21 mouse cellular contexts compared by ENCODE assay signal in genomic region chr10:26895726-26896125, GRCm38 (mm10).
DNase-seq lines count a peak whose midpoint lies in the region; ATAC-seq and TF ChIP-seq lines count a peak whose summit lies in the region.
"Had no signal": no experiment of that assay in that cellular context is flagged by ENCODE, and none has a peak within 500 bp of the region (broad histone marks: within the 10 kb centered on the region; RNA-seq: fewer than 3 reads in every experiment).

No protein-coding gene starts in this region.

- TF ChIP-seq EP300 in CH12.LX (IDR thresholded peaks at IDR 0.05; ENCODE audit: low read length), result no peak
- no peak for TF ChIP-seq EP300 in heart, adult 2 months (IDR thresholded peaks at IDR 0.05; ENCODE audit: insufficient read depth, low read depth, low read length)

- ATAC-seq in megakaryocyte, adult 5-6 weeks (ENCODE audit: poor library complexity, severe bottlenecking), result 0 out of 2 replicates have a peak, but pooled peaks have one; percentile 27
- ATAC-seq: activated CD4-positive, CD25-positive, alpha-beta regulatory T cell, adult 4 months; hindbrain, postnatal 0 days had no signal

- TF ChIP-seq POLR2A in CH12.LX (IDR thresholded peaks at IDR 0.05; ENCODE audit: low read depth, low read length), result no peak
- TF ChIP-seq POLR2A in bone marrow macrophage, adult 2 months (IDR thresholded peaks at IDR 0.05; ENCODE audit: borderline replicate concordance, low read depth, low read length), result no peak
- no peak for TF ChIP-seq POLR2A in heart, adult 2 months (IDR thresholded peaks at IDR 0.05; ENCODE audit: insufficient read depth, low read depth, low read length)

- WGBS in heart, adult 2 months, result 76% methylated on average over 6 of the region's 6 CpGs

- no peaks in the 10 kb centered on the region for H3K36me3 ChIP-seq in CH12.LX (replicated peaks in 1 of 2; ENCODE audit: control insufficient read depth in 1 of 2, insufficient read depth in 1 of 2, low read length in 1 of 2)
- no peaks in the 10 kb centered on the region; the same call in 1 of the 2 replicates for H3K36me3 ChIP-seq in heart, adult 2 months (ENCODE audit: control insufficient read depth, insufficient read depth, low read length)
- H3K36me3 ChIP-seq: embryonic facial prominence, embryonic 12.5 days; forebrain, embryonic 12.5 days; hindbrain, embryonic 13.5 days had no signal

- H3K9ac ChIP-seq in CH12.LX (ENCODE audit: insufficient read depth, low read depth), result no peak overlapping the region
- H3K9ac ChIP-seq in heart, adult 2 months (ENCODE audit: low read depth, low read length), result no peak overlapping the region
- H3K9ac ChIP-seq: embryonic facial prominence, embryonic 12.5 days; forebrain, embryonic 12.5 days; heart, embryonic 13.5 days; hindbrain, embryonic 13.5 days had no signal

- TF ChIP-seq CTCF in CH12.LX (conservative IDR thresholded peaks at IDR 0.05 in 1 of 2, IDR thresholded peaks at IDR 0.05 in 1 of 2; ENCODE audit: low read depth in 2 of 2, low read length in 2 of 2), result no peak
- TF ChIP-seq CTCF in bone marrow macrophage, adult 2 months (IDR thresholded peaks at IDR 0.05; ENCODE audit: low read depth, low read length), result no peak
- TF ChIP-seq CTCF in heart, adult 2 months (IDR thresholded peaks at IDR 0.05), result no peak
- no peak for TF ChIP-seq CTCF in gastrocnemius, adult 2 months (IDR thresholded peaks at IDR 0.05)

- H3K79me2 ChIP-seq in CH12.LX (replicated peaks; ENCODE audit: control insufficient read depth, extremely low read depth, insufficient read depth, poor library complexity, severe bottlenecking), result no peaks in the 10 kb centered on the region
- no peaks in the 10 kb centered on the region for H3K79me2 ChIP-seq in heart, adult 2 months (replicated peaks; ENCODE audit: control insufficient read depth, insufficient read depth, low read length)

- DNase-seq in 3T3-L1 (ENCODE audit: low read depth, low spot score) (peak; percentile 74), CH12.LX (ENCODE audit: extremely low read depth) (peak; percentile 14)
- no peak for DNase-seq in heart, adult 2 months
- DNase-seq in kidney, postnatal 10 days, result no peak
- DNase-seq in gastrocnemius, adult 2 months, result no peak
- DNase-seq in left cerebral cortex, adult 9 months (ENCODE audit: low spot score in 2 of 2), result no peak
- DNase-seq: adrenal gland, postnatal 14 days; cerebellum, adult 2 months; cerebellum, postnatal 25 days; gastrocnemius, postnatal 10 days; heart, postnatal 4 days; kidney, adult 11 months; kidney, adult 9 months had no signal

- no peak overlapping the region for H3K27ac ChIP-seq in CH12.LX (ENCODE audit: insufficient read depth, low read depth)
- H3K27ac ChIP-seq in bone marrow macrophage, adult 2 months (ENCODE audit: insufficient read depth, low read depth, low read length), result peak overlapping the region; percentile 34; the same call in 1 of the 2 replicates
- no peak overlapping the region for H3K27ac ChIP-seq in heart, adult 2 months
- no peak overlapping the region for H3K27ac ChIP-seq in gastrocnemius, adult 2 months
- H3K27ac ChIP-seq: embryonic facial prominence, embryonic 12.5 days; forebrain, embryonic 12.5 days; heart, embryonic 13.5 days; hindbrain, embryonic 13.5 days; hindbrain, postnatal 0 days had no signal

- intact Hi-C loops in heart, adult 2 months (cut with DNase I), result no loop called here
- intact Hi-C loops in gastrocnemius, adult 2 months (cut with DNase I), result loop anchor here (10.0 kb wide), 1 partner anchor 401 kb away; no protein-coding TSS in a partner anchor

- no peak overlapping the region for H3K4me2 ChIP-seq in CH12.LX (ENCODE audit: insufficient read depth, low read depth, poor library complexity, severe bottlenecking)
- H3K4me2 ChIP-seq: embryonic facial prominence, embryonic 12.5 days; forebrain, embryonic 12.5 days; heart, embryonic 13.5 days; hindbrain, embryonic 13.5 days had no signal

- no peaks in the 10 kb centered on the region for H3K9me3 ChIP-seq in CH12.LX (replicated peaks; ENCODE audit: low read length)
- H3K9me3 ChIP-seq: embryonic facial prominence, embryonic 12.5 days; forebrain, embryonic 12.5 days; heart, embryonic 13.5 days; hindbrain, embryonic 13.5 days had no signal

- dilution Hi-C loops in CH12.LX (cut with MboI; ENCODE audit: extremely low pct_ligation_motif_present, extremely low pct_unique_long_range_greater_than_20kb, low sequenced_read_pairs), result no loop called here

- in situ Hi-C loops in CH12.LX (cut with MboI; ENCODE audit: low pct_ligation_motif_present, low pct_unique_long_range_greater_than_20kb, low sequenced_read_pairs), result loop anchor here (10.0 to 25.0 kb wide), 3 partner anchors 181 to 533 kb away; no protein-coding TSS in a partner anchor

- H3K4me1 ChIP-seq in CH12.LX (ENCODE audit: control insufficient read depth in 1 of 2, insufficient read depth in 2 of 2), result peaks cover 0 to 6% of the 10 kb centered on the region in 2 experiments; a peak in 2 of 4 replicates
- H3K4me1 ChIP-seq in bone marrow macrophage, adult 2 months (ENCODE audit: control insufficient read depth, insufficient read depth, low read length), result peaks cover 9% of the 10 kb centered on the region
- H3K4me1 ChIP-seq in heart, adult 2 months (ENCODE audit: control insufficient read depth, insufficient read depth, low read length), result no peaks in the 10 kb centered on the region
- H3K4me1 ChIP-seq: embryonic facial prominence, embryonic 12.5 days; forebrain, embryonic 12.5 days; heart, embryonic 13.5 days; hindbrain, embryonic 13.5 days had no signal

- H3K4me3 ChIP-seq in CH12.LX (replicated peaks in 1 of 3; ENCODE audit: low read depth in 2 of 3, low read length in 2 of 3, poor library complexity in 1 of 3), result no peak overlapping the region
- no peak overlapping the region for H3K4me3 ChIP-seq in bone marrow macrophage, adult 2 months (ENCODE audit: insufficient read depth, low read length)
- H3K4me3 ChIP-seq in heart, adult 2 months, result no peak overlapping the region
- H3K4me3 ChIP-seq in gastrocnemius, adult 2 months, result no peak overlapping the region
- H3K4me3 ChIP-seq: embryonic facial prominence, embryonic 12.5 days; forebrain, embryonic 12.5 days; heart, embryonic 13.5 days; hindbrain, embryonic 13.5 days had no signal

- no peak for TF ChIP-seq RAD21 in CH12.LX (IDR thresholded peaks at IDR 0.05; ENCODE audit: low read depth, low read length)

- H3K27me3 ChIP-seq in CH12.LX (replicated peaks), result no peaks in the 10 kb centered on the region
- H3K27me3 ChIP-seq in heart, adult 2 months (ENCODE audit: control insufficient read depth, insufficient read depth, low read length), result no peaks in the 10 kb centered on the region
- H3K27me3 ChIP-seq: embryonic facial prominence, embryonic 12.5 days; forebrain, embryonic 12.5 days; heart, embryonic 13.5 days; hindbrain, embryonic 13.5 days had no signal

TF ChIP-seq in CH12.LX, 34 proteins besides CTCF, POLR2A, EP300 and RAD21:
- TF ChIP-seq SIN3A (IDR thresholded peaks at IDR 0.05; ENCODE audit: low read length) (no peak), POLR2AphosphoS2 (IDR thresholded peaks at IDR 0.05; ENCODE audit: low read depth, low read length) (no peak), ZC3H11A (IDR thresholded peaks at IDR 0.05; ENCODE audit: low read depth, low read length) (no peak), RCOR1 (conservative IDR thresholded peaks at IDR 0.05; ENCODE audit: low read depth, low read length) (no peak), USF2 (conservative IDR thresholded peaks at IDR 0.05; ENCODE audit: low read depth, low read length) (no peak), HCFC1 (IDR thresholded peaks at IDR 0.05; ENCODE audit: low read depth, low read length) (no peak), ETS1 (conservative IDR thresholded peaks at IDR 0.05; ENCODE audit: low read depth, low read length) (no peak), TCF12 (IDR thresholded peaks at IDR 0.05; ENCODE audit: low read depth, low read length) (no peak), GABPA (IDR thresholded peaks at IDR 0.05; ENCODE audit: insufficient replicate concordance, low read depth, low read length) (no peak), PAX5 (IDR thresholded peaks at IDR 0.05; ENCODE audit: low read length) (no peak), MYC (IDR thresholded peaks at IDR 0.05; ENCODE audit: low read depth, low read length) (no peak), MAZ (IDR thresholded peaks at IDR 0.05; ENCODE audit: low read depth, low read length) (no peak), MAX (IDR thresholded peaks at IDR 0.05; ENCODE audit: low read length) (no peak), TBP (conservative IDR thresholded peaks at IDR 0.05; ENCODE audit: low read depth, low read length) (no peak), CHD1 (IDR thresholded peaks at IDR 0.05; ENCODE audit: low read depth, low read length) (no peak), NRF1 (IDR thresholded peaks at IDR 0.05; ENCODE audit: low read depth, low read length) (no peak), IRF4 (IDR thresholded peaks at IDR 0.05; ENCODE audit: low read depth, low read length) (no peak), JUN (IDR thresholded peaks at IDR 0.05; ENCODE audit: insufficient read depth, low read depth, low read length) (no peak), BHLHE40 (IDR thresholded peaks at IDR 0.05; ENCODE audit: low read depth, low read length) (no peak), MAFK (IDR thresholded peaks at IDR 0.05; ENCODE audit: insufficient replicate concordance, low read length) (no peak)
TF ChIP-seq in CH12.LX: peak in this region for 0.

Comparison
In these comparisons a context has a peak if more than half of its experiments do, and no peak if none do; other contexts are left out.
1. DNase-seq: peak in 3T3-L1 (single experiment) and CH12.LX (single experiment); none in heart, adult 2 months (0 of 2), kidney, postnatal 10 days (single experiment), gastrocnemius, adult 2 months (single experiment) and left cerebral cortex, adult 9 months (0 of 2).